Mouse (Mus musculus) heart, adult 18-20 months (tissue): ENCODE results near the gene Pced1b. TPM values are rescaled to one million over a fixed set of nuclear protein-coding genes. Genes with fewer than 3 reads are reported as not detected.

Experiments used
- DNase-seq, 2 experiments: peaks; one replicate each; pipeline ENCODE4 v3.0.0; 2021 to 2022; ENCODE audit warnings: mixed read lengths in 1 of 2
- total RNA-seq, 2 experiments: library from RNA; stranded (reverse); gene quantifications; 2 replicates each; pipeline ENCODE4 v1.2.3; 2021

Gene Pced1b
- total RNA-seq, 2 experiments from 2014 or later = 1.9 to 4.4 TPM

GRCm38 (mm10) chr15:97397793-97398192, 150.9 kb downstream of the Pced1b start:
- DNase-seq = no peak

- DNase-seq = no peak
These were observed 154.0 kb downstream of the Pced1b start for GRCm38 (mm10) chr15:97400866-97401265.

- DNase-seq = no peak
These were observed 157.6 kb downstream of the Pced1b start for GRCm38 (mm10) chr15:97404483-97404882.

GRCm38 (mm10) chr15:97404998-97405397, 158.1 kb downstream of the Pced1b start:
- DNase-seq = no peak

- DNase-seq = no peak
These were observed 159.2 kb downstream of the Pced1b start for GRCm38 (mm10) chr15:97406105-97406504.

GRCm38 (mm10) chr15:97407496-97408454, 160.9 kb downstream of the Pced1b start:
- peak; percentile 35 to 51 for DNase-seq

GRCm38 (mm10) chr15:97411136-97411535, 164.2 kb downstream of the Pced1b start:
- DNase-seq = no peak

- no peak for DNase-seq
These were observed 164.8 kb downstream of the Pced1b start for GRCm38 (mm10) chr15:97411671-97412070.

- DNase-seq = no peak
These were observed 165.4 kb downstream of the Pced1b start for GRCm38 (mm10) chr15:97412308-97412707.

- no peak for DNase-seq
These were observed 166.0 kb downstream of the Pced1b start for GRCm38 (mm10) chr15:97412861-97413260.

- DNase-seq = no peak
These were observed 168.0 kb downstream of the Pced1b start for GRCm38 (mm10) chr15:97414718-97415413.

GRCm38 (mm10) chr15:97415426-97415946, 168.6 kb downstream of the Pced1b start:
- DNase-seq = no peak

GRCm38 (mm10) chr15:97420292-97420691, 173.4 kb downstream of the Pced1b start:
- no peak for DNase-seq

- DNase-seq = no peak
These were observed 174.6 kb downstream of the Pced1b start for GRCm38 (mm10) chr15:97421533-97421932.

GRCm38 (mm10) chr15:97422212-97422944, 175.5 kb downstream of the Pced1b start:
- peak in 1 of 2 experiments; percentile 4 for DNase-seq

GRCm38 (mm10) chr15:97424375-97424774, 177.5 kb downstream of the Pced1b start:
- DNase-seq = peak in 1 of 2 experiments; percentile 29

GRCm38 (mm10) chr15:97424961-97425360, 178.1 kb downstream of the Pced1b start:
- DNase-seq = no peak

- DNase-seq = no peak
These were observed 182.4 kb downstream of the Pced1b start for GRCm38 (mm10) chr15:97429201-97429900.

GRCm38 (mm10) chr15:97431533-97431932, 184.6 kb downstream of the Pced1b start:
- no peak for DNase-seq

- DNase-seq = no peak
These were observed 185.3 kb downstream of the Pced1b start for GRCm38 (mm10) chr15:97432221-97432620.
